Mouse (Mus musculus) kidney, adult 2 months (tissue): ENCODE data around the gene Gm6904.

ENCODE experiments used
- CTCF ChIP-seq: fragments of 200-500 bp; conservative IDR thresholded peaks from 2 replicates; pipeline ENCODE4 v1.5.1; 2011; ENCODE audit warnings: low read depth, mild to moderate bottlenecking, control low read depth, low read length, moderate library complexity, mixed read lengths; ENCODE audit not compliant: insufficient read depth, insufficient read length
- POLR2A ChIP-seq: fragments of 200-500 bp; IDR thresholded peaks from one replicate; pipeline ENCODE4 v1.6.1; 2011; ENCODE audit warnings: low read depth, low read length, control low read depth

- TF ChIP-seq CTCF (no peak), POLR2A (no peak)
These were observed at the start of gene Gm6904 for GRCm38 (mm10) chr14:59260056-59260455.
